In the genomic region with DNA sequence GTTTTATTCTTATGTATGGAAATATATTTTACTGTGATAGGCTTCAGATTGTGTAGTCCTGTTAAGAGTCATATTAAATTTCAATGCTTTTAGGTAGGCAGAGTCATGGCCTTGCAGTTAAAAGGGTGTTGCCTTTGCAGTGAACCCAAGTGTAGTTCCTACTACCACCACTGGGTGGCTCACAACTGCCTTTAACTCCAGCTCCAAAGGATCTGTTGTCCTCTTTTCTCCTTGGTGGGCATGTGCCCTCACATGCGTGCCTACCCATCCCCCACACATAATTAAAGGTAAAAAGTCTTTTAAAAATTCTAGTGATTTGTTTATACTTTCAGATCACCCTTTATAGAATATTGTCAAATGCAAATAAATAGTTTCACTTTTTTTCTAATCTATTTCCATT, we compare ENCODE assay signal across 8 mouse cellular contexts. TPM values are rescaled to one million over a fixed set of nuclear protein-coding genes. Genes with fewer than 3 reads are reported as not detected.
DNase-seq lines count a peak whose midpoint lies in the region; ATAC-seq and TF ChIP-seq lines count a peak whose summit lies in the region.

No protein-coding gene starts in this region.

- no peaks in the 10 kb centered on the region for H3K9me3 ChIP-seq in heart, embryonic 12.5 days (replicated peaks)
- H3K9me3 ChIP-seq in intestine, embryonic 15.5 days, result no peaks in the 10 kb centered on the region
- H3K9me3 ChIP-seq in midbrain, postnatal 0 days (ENCODE audit: low read length), result no peaks in the 10 kb centered on the region

- no peak overlapping the region for H3K4me2 ChIP-seq in heart, embryonic 12.5 days
- no peak overlapping the region for H3K4me2 ChIP-seq in intestine, embryonic 15.5 days (replicated peaks)
- H3K4me2 ChIP-seq in midbrain, postnatal 0 days (ENCODE audit: low read depth, low read length, poor library complexity, severe bottlenecking), result no peak overlapping the region

- H3K4me3 ChIP-seq in heart, embryonic 12.5 days, result no peak overlapping the region
- no peak overlapping the region for H3K4me3 ChIP-seq in intestine, embryonic 15.5 days (replicated peaks)
- no peak overlapping the region for H3K4me3 ChIP-seq in midbrain, postnatal 0 days (ENCODE audit: low read depth, low read length)

- DNase-seq in heart, adult 11 months, result peak; percentile 89
- peak; percentile 91 to 93 for DNase-seq in cerebellum, postnatal 10 days
- peak; percentile 63 to 74 for DNase-seq in frontal cortex, postnatal 25 days (ENCODE audit: low spot score in 2 of 2)
- DNase-seq in left cerebral cortex, postnatal 36 days (ENCODE audit: low spot score in 2 of 2), result peak; percentile 39 to 73
- peak; percentile 85 for DNase-seq in midbrain, postnatal 0 days (ENCODE audit: low spot score)
- peak; percentile 21 to 66 for DNase-seq in spleen, postnatal 14 days (ENCODE audit: low spot score in 2 of 2)

- WGBS in heart, embryonic 12.5 days, result 4% methylated on average over 1 of the region's 1 CpGs
- 8% methylated on average over 1 of the region's 1 CpGs for WGBS in intestine, embryonic 15.5 days
- 6% methylated on average over 1 of the region's 1 CpGs for WGBS in midbrain, postnatal 0 days

- TF ChIP-seq CTCF in midbrain, postnatal 0 days (IDR thresholded peaks at IDR 0.05), result peak; percentile 93

- intact Hi-C loops in left cerebral cortex, postnatal 36 days (cut with DNase I), result loop anchor here (5.0 kb wide), 1 partner anchor 435 kb away; no protein-coding TSS in a partner anchor

- H3K36me3 ChIP-seq in heart, embryonic 12.5 days, result peaks cover 12% of the 10 kb centered on the region
- H3K36me3 ChIP-seq in intestine, embryonic 15.5 days, result no peaks in the 10 kb centered on the region
- H3K36me3 ChIP-seq in midbrain, postnatal 0 days (ENCODE audit: insufficient read depth, low read length), result peaks cover 8% of the 10 kb centered on the region

- no peak overlapping the region for H3K27ac ChIP-seq in heart, embryonic 12.5 days (ENCODE audit: poor library complexity, severe bottlenecking)
- no peak overlapping the region for H3K27ac ChIP-seq in intestine, embryonic 15.5 days
- H3K27ac ChIP-seq in midbrain, postnatal 0 days (ENCODE audit: low read depth, low read length), result no peak overlapping the region

- ATAC-seq in heart, embryonic 12.5 days (ENCODE audit: insufficient number of reproducible peaks, low FRiP score), result no peak
- ATAC-seq in intestine, embryonic 15.5 days, result peak; percentile 55; the same call in 1 of the 2 replicates
- ATAC-seq in midbrain, postnatal 0 days (ENCODE audit: low FRiP score), result peak; percentile 74; the same call in 1 of the 2 replicates

- H3K27me3 ChIP-seq in heart, embryonic 12.5 days (replicated peaks), result no peaks in the 10 kb centered on the region
- H3K27me3 ChIP-seq in intestine, embryonic 15.5 days (replicated peaks), result no peaks in the 10 kb centered on the region
- no peaks in the 10 kb centered on the region for H3K27me3 ChIP-seq in midbrain, postnatal 0 days (ENCODE audit: insufficient read depth, low read length)

- H3K9ac ChIP-seq in heart, embryonic 12.5 days, result no peak overlapping the region
- no peak overlapping the region for H3K9ac ChIP-seq in intestine, embryonic 15.5 days
- no peak overlapping the region for H3K9ac ChIP-seq in midbrain, postnatal 0 days (replicated peaks; ENCODE audit: low read length, poor library complexity, severe bottlenecking)

- H3K4me1 ChIP-seq in heart, embryonic 12.5 days (replicated peaks), result no peaks in the 10 kb centered on the region
- H3K4me1 ChIP-seq in intestine, embryonic 15.5 days (replicated peaks), result no peaks in the 10 kb centered on the region
- no peaks in the 10 kb centered on the region for H3K4me1 ChIP-seq in midbrain, postnatal 0 days (ENCODE audit: insufficient read depth, low read length)

RNA-seq across cellular contexts. Expression of a gene that starts 31.5 kb away (rescaled TPM):
- 0.06 TPM in 1 of 2 replicates, not detected in the other for polyA plus RNA-seq in heart, embryonic 12.5 days (2016; fragmentation: Nextera tagmentation; extraction: Ambion mirVana)
- polyA plus RNA-seq in intestine, embryonic 15.5 days (2015; fragmentation: Nextera tagmentation; extraction: Ambion mirVana), result 0.64 and 0.67 TPM in 2 replicates
- total RNA-seq in left cerebral cortex, postnatal 36 days (2021), result under 1 TPM; 0.20 to 0.63 TPM
- total RNA-seq in midbrain, postnatal 0 days (2014; rRNA removed), result 0.52 TPM in 1 of 2 replicates, not detected in the other
- polyA plus RNA-seq in midbrain, postnatal 0 days (2015; fragmentation: Nextera tagmentation; extraction: Ambion mirVana), result 0.12 and 0.21 TPM in 2 replicates

RNA-seq across cellular contexts. Expression of a gene that starts 34.0 kb away (rescaled TPM):
- polyA plus RNA-seq in heart, embryonic 12.5 days (2016; fragmentation: Nextera tagmentation; extraction: Ambion mirVana), result 31.2 and 35.0 TPM in 2 replicates
- polyA plus RNA-seq in intestine, embryonic 15.5 days (2015; fragmentation: Nextera tagmentation; extraction: Ambion mirVana), result 38.3 and 40.9 TPM in 2 replicates
- 10 to 100 TPM; 40.0 to 43.6 TPM for total RNA-seq in left cerebral cortex, postnatal 36 days (2021)
- total RNA-seq in midbrain, postnatal 0 days (2014; rRNA removed), result 15.4 and 20.5 TPM in 2 replicates
- 45.2 and 46.3 TPM in 2 replicates for polyA plus RNA-seq in midbrain, postnatal 0 days (2015; fragmentation: Nextera tagmentation; extraction: Ambion mirVana)

RNA-seq across cellular contexts. Expression of a gene that starts 34.1 kb away (rescaled TPM):
- polyA plus RNA-seq in heart, embryonic 12.5 days (2016; fragmentation: Nextera tagmentation; extraction: Ambion mirVana), result 15.2 and 19.6 TPM in 2 replicates
- 21.7 and 22.0 TPM in 2 replicates for polyA plus RNA-seq in intestine, embryonic 15.5 days (2015; fragmentation: Nextera tagmentation; extraction: Ambion mirVana)
- total RNA-seq in left cerebral cortex, postnatal 36 days (2021), result 10 to 100 TPM; 46.7 to 49.8 TPM
- 31.4 and 35.0 TPM in 2 replicates for total RNA-seq in midbrain, postnatal 0 days (2014; rRNA removed)
- polyA plus RNA-seq in midbrain, postnatal 0 days (2015; fragmentation: Nextera tagmentation; extraction: Ambion mirVana), result 30.3 and 34.2 TPM in 2 replicates
